Mouse (Mus musculus): ENCODE results near the gene Dnm1. TPM values are rescaled to one million over a fixed set of nuclear protein-coding genes. Genes with fewer than 3 reads are reported as not detected.
"Not testable (repeated sequence)": the region's sequence is repeated elsewhere in the genome, so short reads cannot be mapped to it uniquely, and the experiment has no call there.

Dnm1 gene
- polyA plus RNA-seq, 1 experiment = 1,410 TPM

- Histone ChIP-seq H3K27ac (ENCODE audit: insufficient read depth, low read length) (no peak overlapping the region), H3K27me3 (ENCODE audit: control insufficient read depth, insufficient read depth, low read length) (no peaks in the 10 kb centered on the region), H3K4me1 (ENCODE audit: control insufficient read depth, insufficient read depth, low read length) (no peaks in the 10 kb centered on the region), H3K4me3 (replicated peaks; ENCODE audit: insufficient read depth, low read depth, low read length) (no peak overlapping the region)
- WGBS = 88% methylated on average over 10 of the region's 10 CpGs
- DNase-seq = no peak
- TF ChIP-seq CTCF (IDR thresholded peaks at IDR 0.05; ENCODE audit: borderline replicate concordance, insufficient read depth, low read depth, low read length) = no peak
- TF ChIP-seq POLR2A (IDR thresholded peaks at IDR 0.05; ENCODE audit: borderline replicate concordance, insufficient read depth, low read length) = no peak
These were observed 21.1 kb upstream of the Dnm1 start for GRCm38 (mm10) chr2:32374191-32374590.

GRCm38 (mm10) chr2:32367315-32367714, 14.2 kb upstream of the Dnm1 start:
- TF ChIP-seq CTCF (IDR thresholded peaks at IDR 0.05; ENCODE audit: borderline replicate concordance, insufficient read depth, low read depth, low read length) (no peak), POLR2A (IDR thresholded peaks at IDR 0.05; ENCODE audit: borderline replicate concordance, insufficient read depth, low read length) (no peak)
- peaks cover 2% of the 10 kb centered on the region; the same call in 1 of the 2 replicates for H3K4me1 ChIP-seq (ENCODE audit: control insufficient read depth, insufficient read depth, low read length)
- 93% methylated on average over 5 of the region's 5 CpGs for WGBS
- H3K27me3 ChIP-seq (ENCODE audit: control insufficient read depth, insufficient read depth, low read length) = no peaks in the 10 kb centered on the region
- DNase-seq = no peak
- H3K27ac ChIP-seq (ENCODE audit: insufficient read depth, low read length) = no peak overlapping the region
- H3K4me3 ChIP-seq (replicated peaks; ENCODE audit: insufficient read depth, low read depth, low read length) = no peak overlapping the region

- H3K27ac ChIP-seq (ENCODE audit: insufficient read depth, low read length) = no peak overlapping the region
- 82% methylated on average over 8 of the region's 8 CpGs for WGBS
- H3K4me1 ChIP-seq (ENCODE audit: control insufficient read depth, insufficient read depth, low read length) = peaks cover 2% of the 10 kb centered on the region; the same call in 1 of the 2 replicates
- no peaks in the 10 kb centered on the region for H3K27me3 ChIP-seq (ENCODE audit: control insufficient read depth, insufficient read depth, low read length)
- no peak for TF ChIP-seq CTCF (IDR thresholded peaks at IDR 0.05; ENCODE audit: borderline replicate concordance, insufficient read depth, low read depth, low read length)
- no peak for TF ChIP-seq POLR2A (IDR thresholded peaks at IDR 0.05; ENCODE audit: borderline replicate concordance, insufficient read depth, low read length)
- no peak overlapping the region for H3K4me3 ChIP-seq (replicated peaks; ENCODE audit: insufficient read depth, low read depth, low read length)
- DNase-seq = no peak
These were observed 11.0 kb upstream of the Dnm1 start for GRCm38 (mm10) chr2:32364121-32364520.

- H3K4me1 ChIP-seq (ENCODE audit: control insufficient read depth, insufficient read depth, low read length) = peaks cover 2% of the 10 kb centered on the region; the same call in 1 of the 2 replicates
These were observed 10.4 kb upstream of the Dnm1 start for GRCm38 (mm10) chr2:32363376-32364106.

GRCm38 (mm10) chr2:32362817-32363340, 9.7 kb upstream of the Dnm1 start:
- Histone ChIP-seq H3K27ac (ENCODE audit: insufficient read depth, low read length) (peak overlapping the region; percentile 86), H3K4me1 (ENCODE audit: control insufficient read depth, insufficient read depth, low read length) (peaks cover 2% of the 10 kb centered on the region; the same call in 1 of the 2 replicates), H3K4me3 (replicated peaks; ENCODE audit: insufficient read depth, low read depth, low read length) (peak overlapping the region; percentile 78), H3K27me3 (ENCODE audit: control insufficient read depth, insufficient read depth, low read length) (no peaks in the 10 kb centered on the region)
- DNase-seq = peak; percentile 95 to 97
- TF ChIP-seq POLR2A (IDR thresholded peaks at IDR 0.05; ENCODE audit: borderline replicate concordance, insufficient read depth, low read length) (peak; percentile 65), CTCF (IDR thresholded peaks at IDR 0.05; ENCODE audit: borderline replicate concordance, insufficient read depth, low read depth, low read length) (peak; percentile 83)
- WGBS = under 1% methylated on average over 53 of the region's 53 CpGs

More at GRCm38 (mm10) chr2:32363376-32364106, 10.4 kb upstream of the Dnm1 start:
- H3K27ac ChIP-seq (ENCODE audit: insufficient read depth, low read length) = peak overlapping the region; percentile 49; the same call in 1 of the 2 replicates
- H3K4me3 ChIP-seq (replicated peaks; ENCODE audit: insufficient read depth, low read depth, low read length) = peak overlapping the region; percentile 78
- no peaks in the 10 kb centered on the region for H3K27me3 ChIP-seq (ENCODE audit: control insufficient read depth, insufficient read depth, low read length)
- TF ChIP-seq CTCF (IDR thresholded peaks at IDR 0.05; ENCODE audit: borderline replicate concordance, insufficient read depth, low read depth, low read length) = no peak
- no peak for TF ChIP-seq POLR2A (IDR thresholded peaks at IDR 0.05; ENCODE audit: borderline replicate concordance, insufficient read depth, low read length)
- DNase-seq = no peak
- WGBS = 4% methylated on average over 19 of the region's 19 CpGs

- DNase-seq; H3K4me1 ChIP-seq (ENCODE audit: control insufficient read depth, insufficient read depth, low read length); H3K27me3 ChIP-seq (ENCODE audit: control insufficient read depth, insufficient read depth, low read length): not testable (repeated sequence)
- H3K27ac ChIP-seq (ENCODE audit: insufficient read depth, low read length) = 0 out of 2 replicates have a peak overlapping the region, but pooled peaks have one; percentile 86
- peak overlapping the region; percentile 78 for H3K4me3 ChIP-seq (replicated peaks; ENCODE audit: insufficient read depth, low read depth, low read length)
- WGBS = 32% methylated on average over 5 of the region's 5 CpGs
These were observed 9.1 kb upstream of the Dnm1 start for GRCm38 (mm10) chr2:32362274-32362673.

- Histone ChIP-seq H3K4me3 (replicated peaks; ENCODE audit: insufficient read depth, low read depth, low read length) (peak overlapping the region; percentile 77), H3K4me1 (ENCODE audit: control insufficient read depth, insufficient read depth, low read length) (peaks cover 2% of the 10 kb centered on the region; the same call in 1 of the 2 replicates), H3K27me3 (ENCODE audit: control insufficient read depth, insufficient read depth, low read length) (no peaks in the 10 kb centered on the region), H3K27ac (ENCODE audit: insufficient read depth, low read length) (peak overlapping the region; percentile 99)
- TF ChIP-seq POLR2A (IDR thresholded peaks at IDR 0.05; ENCODE audit: borderline replicate concordance, insufficient read depth, low read length) (peak; percentile 74), CTCF (IDR thresholded peaks at IDR 0.05; ENCODE audit: borderline replicate concordance, insufficient read depth, low read depth, low read length) (peak; percentile 79)
- 1% methylated on average over 24 of the region's 24 CpGs for WGBS
- DNase-seq = peak; percentile 89 to 90
These were observed 8.3 kb upstream of the Dnm1 start for GRCm38 (mm10) chr2:32361437-32361836.

GRCm38 (mm10) chr2:32360741-32361140, 7.6 kb upstream of the Dnm1 start:
- Histone ChIP-seq H3K27me3 (ENCODE audit: control insufficient read depth, insufficient read depth, low read length) (no peaks in the 10 kb centered on the region), H3K4me1 (ENCODE audit: control insufficient read depth, insufficient read depth, low read length) (peaks cover 2% of the 10 kb centered on the region; the same call in 1 of the 2 replicates), H3K27ac (ENCODE audit: insufficient read depth, low read length) (peak overlapping the region; percentile 22), H3K4me3 (replicated peaks; ENCODE audit: insufficient read depth, low read depth, low read length) (peak overlapping the region; percentile 77)
- DNase-seq = peak; percentile 88 to 89
- WGBS = 5% methylated on average over 14 of the region's 14 CpGs
- TF ChIP-seq CTCF (IDR thresholded peaks at IDR 0.05; ENCODE audit: borderline replicate concordance, insufficient read depth, low read depth, low read length) = no peak
- peak; percentile 48; the same call in 1 of the 2 replicates for TF ChIP-seq POLR2A (IDR thresholded peaks at IDR 0.05; ENCODE audit: borderline replicate concordance, insufficient read depth, low read length)

All from cerebellum, adult 2 months (tissue).